Comparison of ENCODE assay signal across 8 mouse cellular contexts in genomic region chr8:11727273-11727650, GRCm38 (mm10). TPM values are rescaled to one million over a fixed set of nuclear protein-coding genes. Genes with fewer than 3 reads are reported as not detected.
A peak's percentile ranks its signal among the peaks of the same experiment; 100 is the strongest.
DNase-seq lines count a peak whose midpoint lies in the region; ATAC-seq and TF ChIP-seq lines count a peak whose summit lies in the region.

No protein-coding gene starts in this region.

- no peak overlapping the region for H3K27ac ChIP-seq in lung, embryonic 16.5 days (ENCODE audit: low read length)
- H3K27ac ChIP-seq in forebrain, postnatal 0 days (ENCODE audit: low read depth, low read length), result peak overlapping the region; percentile 100
- H3K27ac ChIP-seq in limb, embryonic 14.5 days (replicated peaks; ENCODE audit: low read depth, low read length), result no peak overlapping the region
- H3K27ac ChIP-seq in stomach, embryonic 15.5 days, result no peak overlapping the region

- no peaks in the 10 kb centered on the region for H3K36me3 ChIP-seq in lung, embryonic 16.5 days (ENCODE audit: control insufficient read depth, insufficient read depth, low read length)
- no peaks in the 10 kb centered on the region for H3K36me3 ChIP-seq in forebrain, postnatal 0 days (ENCODE audit: insufficient read depth)
- H3K36me3 ChIP-seq in limb, embryonic 14.5 days (ENCODE audit: control insufficient read depth, insufficient read depth, low read length), result no peaks in the 10 kb centered on the region
- H3K36me3 ChIP-seq in stomach, embryonic 15.5 days, result no peaks in the 10 kb centered on the region

- H3K4me2 ChIP-seq in lung, embryonic 16.5 days (ENCODE audit: low read depth, low read length), result peak overlapping the region; percentile 96
- H3K4me2 ChIP-seq in forebrain, postnatal 0 days (ENCODE audit: low read depth), result peak overlapping the region; percentile 58
- peak overlapping the region; percentile 81 for H3K4me2 ChIP-seq in limb, embryonic 14.5 days (replicated peaks; ENCODE audit: low read depth, low read length, severe bottlenecking)
- peak overlapping the region; percentile 97 for H3K4me2 ChIP-seq in stomach, embryonic 15.5 days

- WGBS in lung, embryonic 16.5 days, result 3% methylated on average over 21 of the region's 22 CpGs
- WGBS in forebrain, postnatal 0 days, result 2% methylated on average over 22 of the region's 22 CpGs
- WGBS in limb, embryonic 14.5 days, result under 1% methylated on average over 22 of the region's 22 CpGs
- WGBS in stomach, embryonic 15.5 days, result under 1% methylated on average over 22 of the region's 22 CpGs

- H3K9ac ChIP-seq in lung, embryonic 16.5 days (ENCODE audit: low read length), result peak overlapping the region; percentile 53
- peak overlapping the region; percentile 99 for H3K9ac ChIP-seq in forebrain, postnatal 0 days
- peak overlapping the region; percentile 77 for H3K9ac ChIP-seq in limb, embryonic 14.5 days (ENCODE audit: low read depth, low read length, severe bottlenecking)
- H3K9ac ChIP-seq in stomach, embryonic 15.5 days, result peak overlapping the region; percentile 23; the same call in 1 of the 2 replicates

- peak overlapping the region; percentile 64 for H3K4me3 ChIP-seq in lung, embryonic 16.5 days (ENCODE audit: low read length)
- H3K4me3 ChIP-seq in forebrain, postnatal 0 days (ENCODE audit: low read depth, low read length), result peak overlapping the region; percentile 67
- H3K4me3 ChIP-seq in limb, embryonic 14.5 days (replicated peaks; ENCODE audit: low read length), result peak overlapping the region; percentile 55
- peak overlapping the region; percentile 54 for H3K4me3 ChIP-seq in stomach, embryonic 15.5 days (replicated peaks)

- ATAC-seq in lung, embryonic 16.5 days (ENCODE audit: low read depth), result no peak
- peak; percentile 10 for ATAC-seq in forebrain, postnatal 0 days
- ATAC-seq in limb, embryonic 14.5 days (ENCODE audit: low FRiP score, low read depth), result peak; percentile 4; the same call in 1 of the 2 replicates
- ATAC-seq in stomach, embryonic 15.5 days (ENCODE audit: insufficient read depth, low FRiP score, low read depth), result no peak

- no peaks in the 10 kb centered on the region for H3K9me3 ChIP-seq in lung, embryonic 16.5 days (ENCODE audit: control insufficient read depth, low read length)
- no peaks in the 10 kb centered on the region for H3K9me3 ChIP-seq in forebrain, postnatal 0 days (ENCODE audit: low read length)
- no peaks in the 10 kb centered on the region for H3K9me3 ChIP-seq in limb, embryonic 14.5 days (ENCODE audit: control insufficient read depth, low read length)
- no peaks in the 10 kb centered on the region for H3K9me3 ChIP-seq in stomach, embryonic 15.5 days

- no peak for TF ChIP-seq CTCF in forebrain, postnatal 0 days (IDR thresholded peaks at IDR 0.05; ENCODE audit: low read depth)

- 0 out of 2 replicates have a peak, but pooled peaks cover 3% of the 10 kb centered on the region for H3K4me1 ChIP-seq in lung, embryonic 16.5 days (replicated peaks; ENCODE audit: control insufficient read depth, insufficient read depth, low read length)
- H3K4me1 ChIP-seq in forebrain, postnatal 0 days (ENCODE audit: insufficient read depth), result peaks cover 27% of the 10 kb centered on the region
- peaks cover 22% of the 10 kb centered on the region for H3K4me1 ChIP-seq in limb, embryonic 14.5 days (ENCODE audit: control insufficient read depth, insufficient read depth, low read length)
- peaks cover 5% of the 10 kb centered on the region; the same call in 1 of the 2 replicates for H3K4me1 ChIP-seq in stomach, embryonic 15.5 days

- no peak for DNase-seq in lung, postnatal 4 days
- DNase-seq in forebrain, postnatal 0 days, result no peak
- DNase-seq in limb, embryonic 14.5 days (ENCODE audit: low spot score), result no peak
- DNase-seq in thymus, postnatal 14 days, result no peak
- no peak for DNase-seq in thymus, postnatal 0 days (ENCODE audit: low spot score)
- no peak for DNase-seq in urinary bladder, postnatal 36 days (ENCODE audit: low spot score in 2 of 2)

- TF ChIP-seq POLR2A in limb, embryonic 14.5 days (IDR thresholded peaks at IDR 0.05; ENCODE audit: borderline replicate concordance, extremely low read depth, insufficient read depth, insufficient read length), result no peak

- peaks cover 62% of the 10 kb centered on the region for H3K27me3 ChIP-seq in lung, embryonic 16.5 days (ENCODE audit: control insufficient read depth, insufficient read depth, low read depth, low read length)
- H3K27me3 ChIP-seq in forebrain, postnatal 0 days (ENCODE audit: insufficient read depth, low read length), result no peaks in the 10 kb centered on the region
- peaks cover 20% of the 10 kb centered on the region; the same call in 1 of the 2 replicates for H3K27me3 ChIP-seq in limb, embryonic 14.5 days (ENCODE audit: control insufficient read depth, insufficient read depth, low read length)
- H3K27me3 ChIP-seq in stomach, embryonic 15.5 days (replicated peaks), result peaks cover 60% of the 10 kb centered on the region

RNA-seq across cellular contexts. Expression of gene Arhgef7, which starts 0.3 kb away (rescaled TPM):
- polyA plus RNA-seq in lung, embryonic 16.5 days (2015; fragmentation: Nextera tagmentation; extraction: Ambion mirVana), result 39.6 and 40.1 TPM in 2 replicates
- 100 and 114 TPM in 2 replicates for total RNA-seq in forebrain, postnatal 0 days (2014; rRNA removed)
- 50.3 and 59.5 TPM in 2 replicates for polyA plus RNA-seq in forebrain, postnatal 0 days (2015; fragmentation: Nextera tagmentation; extraction: Ambion mirVana)
- polyA plus RNA-seq in limb, embryonic 14.5 days (2012; rRNA removed), result 52.6 and 58.6 TPM in 2 replicates
- polyA plus RNA-seq in limb, embryonic 14.5 days (2014; fragmentation: Nextera tagmentation; extraction: Ambion mirVana), result 54.4 and 56.5 TPM in 2 replicates
- 29.3 and 30.1 TPM in 2 replicates for polyA plus RNA-seq in stomach, embryonic 15.5 days (2015; fragmentation: Nextera tagmentation; extraction: Ambion mirVana)
- polyA plus RNA-seq in thymus, postnatal 0 days (2015; fragmentation: Nextera tagmentation; extraction: Ambion mirVana), result 16.5 and 16.6 TPM in 2 replicates

RNA-seq across cellular contexts. Expression of gene 1700016D06Rik, which starts 26.4 kb away (rescaled TPM):
- polyA plus RNA-seq in lung, embryonic 16.5 days (2015; fragmentation: Nextera tagmentation; extraction: Ambion mirVana), result not detected in 2 replicates
- not detected in 2 replicates for total RNA-seq in forebrain, postnatal 0 days (2014; rRNA removed)
- 0.22 TPM in 1 of 2 replicates, not detected in the other for polyA plus RNA-seq in forebrain, postnatal 0 days (2015; fragmentation: Nextera tagmentation; extraction: Ambion mirVana)
- not detected in 2 replicates for polyA plus RNA-seq in limb, embryonic 14.5 days (2012; rRNA removed)
- polyA plus RNA-seq in limb, embryonic 14.5 days (2014; fragmentation: Nextera tagmentation; extraction: Ambion mirVana), result not detected in 2 replicates
- polyA plus RNA-seq in stomach, embryonic 15.5 days (2015; fragmentation: Nextera tagmentation; extraction: Ambion mirVana), result not detected in 2 replicates
- not detected in 2 replicates for polyA plus RNA-seq in thymus, postnatal 0 days (2015; fragmentation: Nextera tagmentation; extraction: Ambion mirVana)

Comparison
In these comparisons a context has a peak if more than half of its experiments do, and no peak if none do; other contexts are left out.
1. ATAC-seq: peak in forebrain, postnatal 0 days (single experiment) and limb, embryonic 14.5 days (single experiment); none in lung, embryonic 16.5 days (single experiment) and stomach, embryonic 15.5 days (single experiment).
2. H3K9ac ChIP-seq: peak in every context shown above with its lines; median percentile 99 in forebrain, postnatal 0 days; 77 in limb, embryonic 14.5 days; 53 in lung, embryonic 16.5 days; 23 in stomach, embryonic 15.5 days.
3. Peak in every context shown above with its lines, with median percentiles within 50 percentile points of each other: H3K4me2 ChIP-seq and H3K4me3 ChIP-seq.